Mouse (Mus musculus) lung, embryonic 16.5 days (tissue): Measurements from ENCODE around the gene Tph2. TPM values are rescaled to one million over a fixed set of nuclear protein-coding genes. Genes with fewer than 3 reads are reported as not detected.
"Not testable (repeated sequence)": the region's sequence is repeated elsewhere in the genome, so short reads cannot be mapped to it uniquely, and the experiment has no call there.

ENCODE experiments used
- ATAC-seq: fragments of 200-750 bp; cut with Nextera tagmentation; 2 replicates; pipeline ENCODE4 v1.8.0; 2017; ENCODE audit warnings: low read depth, mild to moderate bottlenecking, moderate library complexity
- H3K27ac ChIP-seq: fragments of 300-500 bp; sonication (generic); 2 replicates; pipeline ENCODE4 v1.5.1; 2014; ENCODE audit warnings: mild to moderate bottlenecking, control low read depth, low read length
- H3K27me3 ChIP-seq: fragments of 300-500 bp; sonication (generic); 2 replicates; pipeline ENCODE4 v1.6.1; 2014; ENCODE audit warnings: low read depth, low read length, mixed read lengths; ENCODE audit not compliant: control insufficient read depth, insufficient read depth
- H3K36me3 ChIP-seq: fragments of 300-500 bp; sonication (generic); 2 replicates; pipeline ENCODE4 v1.6.1; 2014; ENCODE audit warnings: low read length; ENCODE audit not compliant: control insufficient read depth, insufficient read depth
- H3K4me1 ChIP-seq: fragments of 300-500 bp; sonication (generic); replicated peaks from 2 replicates; pipeline ENCODE4 v1.6.1; 2014; ENCODE audit warnings: low read length, mixed read lengths; ENCODE audit not compliant: control insufficient read depth, insufficient read depth
- H3K4me2 ChIP-seq: fragments of 300-500 bp; sonication (generic); 2 replicates; pipeline ENCODE4 v1.6.1; 2014; ENCODE audit warnings: low read depth, low read length, control low read depth
- H3K4me3 ChIP-seq: fragments of 300-500 bp; sonication (generic); 2 replicates; pipeline ENCODE4 v1.5.1; 2014; ENCODE audit warnings: mild to moderate bottlenecking, low read length, control low read depth
- H3K9ac ChIP-seq: fragments of 300-500 bp; sonication (generic); 2 replicates; pipeline ENCODE4 v1.6.1; 2014; ENCODE audit warnings: low read length, control low read depth
- H3K9me3 ChIP-seq: fragments of 300-500 bp; sonication (generic); 2 replicates; pipeline ENCODE4 v1.6.1; 2016; ENCODE audit warnings: low read length; ENCODE audit not compliant: control insufficient read depth
- WGBS: fragments of 180-500 bp; shearing (Covaris S2); extraction: QIAGEN DNeasy Blood & Tissue Kit; methylation state at CpG from one replicate; pipeline ENCODE4 v1.1.7; 2014; 5-methylcytosine and 5-hydroxymethylcytosine counted together
- polyA plus RNA-seq: library from polyadenylated mRNA; unstranded; fragments of >200 nt; fragmentation: Nextera tagmentation; extraction: Ambion mirVana; gene quantifications from 2 replicates; pipeline ENCODE4 v1.2.1, GENCODE M21; 2015

Tph2 gene
- polyA plus RNA-seq, 1 experiment from 2014 or later: not detected

GRCm38 (mm10) chr10:115187390-115187789, 2.6 kb upstream of the Tph2 start:
- WGBS: 71% methylated on average over 1 of the region's 1 CpGs
- no peak for ATAC-seq

DNA sequence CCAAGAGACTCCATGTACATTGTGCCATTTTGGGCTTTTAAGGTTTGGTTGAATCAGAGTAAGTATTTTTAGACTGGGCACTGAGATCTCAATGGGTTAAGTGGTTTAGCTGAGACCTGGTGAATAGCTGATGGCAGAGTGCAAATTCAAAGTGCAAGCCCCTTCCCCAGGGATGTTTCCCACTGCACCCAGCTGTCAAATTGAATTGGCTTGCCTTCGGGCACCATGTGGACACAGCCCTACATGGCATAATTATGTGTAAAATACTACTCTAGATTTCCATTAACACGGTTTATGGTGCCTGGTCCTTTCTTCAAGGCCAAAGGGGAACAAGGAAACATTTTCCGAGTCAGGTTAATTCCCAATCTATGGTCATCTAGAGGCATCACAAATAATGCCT, 3.8 kb downstream of the Tph2 start:
- 66% methylated on average over 3 of the region's 3 CpGs for WGBS
- no peaks in the 10 kb centered on the region for H3K27me3 ChIP-seq
- ATAC-seq: no peak
- H3K9ac ChIP-seq: no peak overlapping the region
- no peaks in the 10 kb centered on the region for H3K9me3 ChIP-seq
- H3K4me1 ChIP-seq: no peaks in the 10 kb centered on the region
- no peak overlapping the region for H3K27ac ChIP-seq
- H3K4me2 ChIP-seq: no peak overlapping the region
- no peaks in the 10 kb centered on the region for H3K36me3 ChIP-seq
- no peak overlapping the region for H3K4me3 ChIP-seq

More at GRCm38 (mm10) chr10:115187390-115187789, 2.6 kb upstream of the Tph2 start:
- H3K4me2 ChIP-seq: no peak overlapping the region
- no peak overlapping the region for H3K4me3 ChIP-seq
- H3K27me3 ChIP-seq: no peaks in the 10 kb centered on the region
- H3K36me3 ChIP-seq: no peaks in the 10 kb centered on the region
- no peaks in the 10 kb centered on the region for H3K4me1 ChIP-seq
- H3K27ac ChIP-seq: no peak overlapping the region
- no peaks in the 10 kb centered on the region for H3K9me3 ChIP-seq
- H3K9ac ChIP-seq: no peak overlapping the region

- not testable (repeated sequence) for H3K9ac ChIP-seq
- WGBS: 56% methylated on average over 6 of the region's 6 CpGs
These were observed 6.8 kb downstream of the Tph2 start for GRCm38 (mm10) chr10:115178019-115178418.

GRCm38 (mm10) chr10:115175591-115175991, 9.2 kb downstream of the Tph2 start:
- ATAC-seq: peak; percentile 64

More at GRCm38 (mm10) chr10:115178019-115178418, 6.8 kb downstream of the Tph2 start:
- H3K4me3 ChIP-seq, H3K36me3 ChIP-seq, H3K27ac ChIP-seq, H3K4me2 ChIP-seq, H3K9me3 ChIP-seq, H3K27me3 ChIP-seq, H3K4me1 ChIP-seq, ATAC-seq: not testable (repeated sequence)

GRCm38 (mm10) chr10:115173336-115173735, 11.5 kb downstream of the Tph2 start:
- no peak overlapping the region for H3K9ac ChIP-seq
- no peaks in the 10 kb centered on the region; the same call in 1 of the 2 replicates for H3K4me1 ChIP-seq
- no peaks in the 10 kb centered on the region for H3K36me3 ChIP-seq
- no peak overlapping the region for H3K27ac ChIP-seq
- 59% methylated on average over 10 of the region's 10 CpGs for WGBS
- no peak overlapping the region for H3K4me3 ChIP-seq
- ATAC-seq: no peak
- H3K4me2 ChIP-seq: no peak overlapping the region
- H3K27me3 ChIP-seq: no peaks in the 10 kb centered on the region
- H3K9me3 ChIP-seq: no peaks in the 10 kb centered on the region

More at GRCm38 (mm10) chr10:115175591-115175991, 9.2 kb downstream of the Tph2 start:
- H3K9ac ChIP-seq: no peak overlapping the region
- H3K36me3 ChIP-seq: no peaks in the 10 kb centered on the region
- no peak overlapping the region for H3K27ac ChIP-seq
- H3K4me3 ChIP-seq: no peak overlapping the region
- peak overlapping the region; percentile 21 for H3K4me2 ChIP-seq
- H3K9me3 ChIP-seq: no peaks in the 10 kb centered on the region
- 39% methylated on average over 12 of the region's 12 CpGs for WGBS
- no peaks in the 10 kb centered on the region; the same call in 1 of the 2 replicates for H3K4me1 ChIP-seq
- no peaks in the 10 kb centered on the region for H3K27me3 ChIP-seq

- Histone ChIP-seq H3K4me1 (no peaks in the 10 kb centered on the region; the same call in 1 of the 2 replicates), H3K4me2 (no peak overlapping the region), H3K27me3 (no peaks in the 10 kb centered on the region), H3K9ac (no peak overlapping the region), H3K9me3 (no peaks in the 10 kb centered on the region), H3K36me3 (no peaks in the 10 kb centered on the region), H3K4me3 (no peak overlapping the region), H3K27ac (no peak overlapping the region)
- ATAC-seq: 0 out of 2 replicates have a peak, but pooled peaks have one; percentile 36
- WGBS: 25% methylated on average over 8 of the region's 8 CpGs
These were observed 13.4 kb downstream of the Tph2 start for GRCm38 (mm10) chr10:115171351-115171818.

- ATAC-seq: 0 out of 2 replicates have a peak, but pooled peaks have one; percentile 10
- no peaks in the 10 kb centered on the region; the same call in 1 of the 2 replicates for H3K4me1 ChIP-seq
- H3K27ac ChIP-seq: no peak overlapping the region
- no peak overlapping the region for H3K4me3 ChIP-seq
- no peak overlapping the region for H3K9ac ChIP-seq
- H3K4me2 ChIP-seq: no peak overlapping the region
- 64% methylated on average over 7 of the region's 7 CpGs for WGBS
- H3K9me3 ChIP-seq: no peaks in the 10 kb centered on the region
- no peaks in the 10 kb centered on the region for H3K27me3 ChIP-seq
- H3K36me3 ChIP-seq: no peaks in the 10 kb centered on the region
These were observed 14.1 kb downstream of the Tph2 start for GRCm38 (mm10) chr10:115170496-115171350.

- H3K4me3 ChIP-seq: no peak overlapping the region
- no peak overlapping the region for H3K27ac ChIP-seq
- no peaks in the 10 kb centered on the region for H3K36me3 ChIP-seq
- no peaks in the 10 kb centered on the region for H3K9me3 ChIP-seq
- WGBS: 20% methylated on average over 9 of the region's 9 CpGs
- no peaks in the 10 kb centered on the region; the same call in 1 of the 2 replicates for H3K4me1 ChIP-seq
- H3K27me3 ChIP-seq: no peaks in the 10 kb centered on the region
- no peak overlapping the region for H3K4me2 ChIP-seq
- H3K9ac ChIP-seq: no peak overlapping the region
- ATAC-seq: no peak
These were observed 15.4 kb downstream of the Tph2 start for GRCm38 (mm10) chr10:115169410-115169809.

DNA sequence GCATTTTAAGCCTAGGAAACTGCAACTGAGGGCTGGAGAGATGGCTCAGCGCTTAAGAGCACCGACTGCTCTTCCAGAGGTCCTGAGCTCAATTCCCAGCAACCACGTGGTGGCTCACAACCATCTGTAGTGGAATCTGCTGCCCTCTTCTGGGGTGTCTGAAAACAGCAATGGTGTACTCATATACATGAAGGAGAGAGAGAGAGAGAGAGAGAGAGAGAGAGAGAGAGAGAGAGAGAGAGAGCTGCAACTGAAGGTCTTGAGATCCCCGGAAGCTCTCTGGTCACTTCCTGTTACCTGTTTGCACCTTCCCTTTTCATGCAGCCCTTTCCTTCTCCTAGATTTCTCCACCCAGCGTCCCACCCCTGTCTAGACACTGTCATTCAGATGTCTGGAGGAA, 24.5 kb downstream of the Tph2 start:
- H3K9ac ChIP-seq: no peak overlapping the region
- no peaks in the 10 kb centered on the region for H3K36me3 ChIP-seq
- ATAC-seq: no peak
- no peak overlapping the region for H3K4me3 ChIP-seq
- H3K4me1 ChIP-seq: no peaks in the 10 kb centered on the region
- WGBS: 65% methylated on average over 5 of the region's 5 CpGs
- no peaks in the 10 kb centered on the region for H3K27me3 ChIP-seq
- no peaks in the 10 kb centered on the region for H3K9me3 ChIP-seq
- H3K4me2 ChIP-seq: no peak overlapping the region
- H3K27ac ChIP-seq: no peak overlapping the region
